Mouse (Mus musculus): ENCODE data around the gene Akr1c19. TPM values are rescaled to one million over a fixed set of nuclear protein-coding genes. Genes with fewer than 3 reads are reported as not detected.
"Not testable (repeated sequence)": the region's sequence is repeated elsewhere in the genome, so short reads cannot be mapped to it uniquely, and the experiment has no call there.

Gene Akr1c19
- polyA plus RNA-seq, 1 experiment = 2.4 TPM

DNA sequence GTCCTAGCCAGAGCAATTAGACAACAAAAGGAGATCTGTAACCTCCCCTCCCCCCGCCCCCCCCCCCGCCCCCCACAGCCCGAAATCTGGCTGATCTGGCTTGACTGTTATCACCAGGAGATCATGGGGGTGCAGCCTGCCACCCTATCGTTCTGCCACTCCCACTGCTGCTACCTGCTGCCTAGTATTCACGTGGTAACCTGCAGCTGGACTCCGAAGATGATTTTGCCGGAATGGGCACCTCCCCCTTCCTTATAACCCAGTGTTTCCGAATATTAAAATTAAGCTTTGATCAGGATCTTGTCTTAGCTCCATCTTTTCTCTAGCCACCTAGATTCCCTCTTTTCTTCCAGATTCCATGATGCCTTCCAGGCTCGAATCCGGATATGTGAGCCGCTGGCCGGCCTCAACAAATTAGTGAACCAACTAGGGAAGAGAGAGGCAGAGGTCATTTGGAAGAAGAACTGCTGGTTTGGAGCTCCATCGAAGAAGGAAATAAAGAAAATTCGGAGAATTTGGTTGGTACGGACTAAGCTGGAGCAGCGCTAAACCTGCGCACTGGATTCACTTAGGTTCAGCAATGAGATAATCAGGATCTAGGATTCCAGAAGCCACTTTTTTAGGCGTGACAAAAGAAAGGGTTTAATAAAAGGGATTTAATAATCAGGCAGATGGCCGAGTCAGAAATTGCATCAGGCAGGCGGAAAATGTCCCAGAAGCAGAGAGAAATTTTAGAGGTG lies 16.8 kb upstream of the Akr1c19 start:
- TF ChIP-seq CTCF (IDR thresholded peaks at IDR 0.05; ENCODE audit: control insufficient read depth, insufficient read depth, low read length) = no peak
- no peak for TF ChIP-seq POLR2A (IDR thresholded peaks at IDR 0.05; ENCODE audit: borderline replicate concordance, control insufficient read depth, low read depth, low read length)
- Histone ChIP-seq H3K4me3 (replicated peaks; ENCODE audit: control insufficient read depth, low read depth, low read length) (no peak overlapping the region), H3K4me1 (ENCODE audit: control insufficient read depth, insufficient read depth, low read length) (no peaks in the 10 kb centered on the region), H3K27ac (ENCODE audit: control insufficient read depth, insufficient read depth, low read depth, low read length, poor library complexity) (no peak overlapping the region)
- 81% methylated on average over 20 of the region's 20 CpGs for WGBS

DNA sequence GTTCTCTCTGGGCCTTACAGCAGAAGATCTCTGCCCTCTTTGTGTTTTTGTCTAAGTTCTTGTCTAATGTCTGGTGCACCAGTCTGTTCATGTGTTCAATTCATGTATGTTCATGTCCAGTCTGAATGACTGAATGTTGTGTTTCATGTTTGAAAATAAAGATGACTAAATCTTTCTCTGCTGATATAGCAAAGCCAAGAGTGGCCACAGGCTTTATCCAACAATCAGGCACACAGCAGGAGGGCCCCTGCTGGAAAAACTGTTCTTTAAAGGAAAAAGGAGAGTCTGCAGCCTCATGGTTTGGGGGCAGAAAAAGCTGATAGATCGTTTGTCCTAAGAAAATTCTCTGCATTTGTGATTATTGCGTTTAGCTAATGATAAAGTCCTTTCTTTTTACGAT lies 16.2 kb upstream of the Akr1c19 start:
- TF ChIP-seq CTCF (IDR thresholded peaks at IDR 0.05; ENCODE audit: control insufficient read depth, insufficient read depth, low read length) (no peak), POLR2A (IDR thresholded peaks at IDR 0.05; ENCODE audit: borderline replicate concordance, control insufficient read depth, low read depth, low read length) (no peak)
- 76% methylated on average over 3 of the region's 3 CpGs for WGBS
- Histone ChIP-seq H3K27ac (ENCODE audit: control insufficient read depth, insufficient read depth, low read depth, low read length, poor library complexity) (no peak overlapping the region), H3K4me1 (ENCODE audit: control insufficient read depth, insufficient read depth, low read length) (no peaks in the 10 kb centered on the region), H3K4me3 (replicated peaks; ENCODE audit: control insufficient read depth, low read depth, low read length) (no peak overlapping the region)

DNA sequence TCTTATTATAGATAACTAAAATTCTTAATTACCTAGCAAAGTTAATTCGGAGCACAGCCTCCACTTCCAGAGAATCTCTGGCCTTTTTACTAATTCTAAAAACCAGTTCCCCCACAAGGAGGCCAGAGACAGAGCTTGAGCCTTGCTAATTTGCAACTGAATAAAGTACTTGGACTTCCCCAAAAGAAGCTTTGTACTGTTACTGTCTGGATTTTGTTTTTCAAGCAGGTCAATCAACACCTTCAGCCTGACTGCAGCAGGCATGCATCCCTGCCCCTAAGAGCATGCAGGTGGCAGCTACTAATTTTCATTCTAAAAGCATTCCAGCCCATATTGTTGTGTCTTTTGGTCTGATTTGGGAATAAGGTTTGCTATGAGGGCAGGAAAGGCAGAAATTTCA lies 13.0 kb upstream of the Akr1c19 start:
- not testable (repeated sequence) for H3K4me3 ChIP-seq (replicated peaks; ENCODE audit: control insufficient read depth, low read depth, low read length); H3K4me1 ChIP-seq (ENCODE audit: control insufficient read depth, insufficient read depth, low read length); H3K27ac ChIP-seq (ENCODE audit: control insufficient read depth, insufficient read depth, low read depth, low read length, poor library complexity)
- 79% methylated on average over 1 of the region's 1 CpGs for WGBS

DNA sequence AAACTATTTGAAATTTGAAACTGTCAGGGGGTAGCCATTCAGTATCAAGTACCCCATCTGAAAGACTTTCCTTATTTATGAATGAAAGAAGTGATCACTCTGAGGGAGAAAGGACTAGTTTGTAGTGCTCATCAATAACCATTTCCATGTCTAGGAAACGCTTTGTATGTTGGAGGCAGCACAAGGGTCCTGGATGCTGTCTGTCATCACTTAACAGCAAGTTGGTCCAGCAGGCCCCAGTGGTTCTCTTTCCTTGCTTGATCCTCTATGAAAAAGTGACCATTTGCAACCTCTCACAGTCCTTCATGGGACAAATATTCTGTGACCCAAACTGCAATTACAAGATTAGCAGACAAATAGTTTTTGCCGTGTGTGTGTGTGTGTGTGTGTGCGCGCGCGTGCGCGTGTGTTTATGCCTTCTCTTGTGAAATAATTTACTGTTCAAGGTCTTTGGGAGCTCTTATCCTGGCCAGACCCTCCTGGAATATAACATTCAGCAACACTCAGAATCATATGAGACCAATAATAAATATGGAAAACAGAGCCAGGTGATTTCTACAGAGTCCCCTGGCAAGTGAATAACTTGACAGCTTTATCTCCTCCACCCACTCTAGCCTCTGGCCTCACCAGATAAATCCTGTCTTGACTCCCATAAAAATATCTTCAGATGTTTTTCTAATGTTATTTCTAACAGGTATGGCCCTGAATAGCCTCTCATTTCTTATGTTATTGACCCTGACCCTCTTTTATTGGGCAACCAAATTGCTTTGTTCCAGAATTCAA lies 2.5 kb downstream of the Akr1c19 start:
- H3K4me3 ChIP-seq (replicated peaks; ENCODE audit: control insufficient read depth, low read depth, low read length) = no peak overlapping the region
- H3K4me1 ChIP-seq (ENCODE audit: control insufficient read depth, insufficient read depth, low read length) = no peaks in the 10 kb centered on the region
- no peak for TF ChIP-seq CTCF (IDR thresholded peaks at IDR 0.05; ENCODE audit: control insufficient read depth, insufficient read depth, low read length)
- TF ChIP-seq POLR2A (IDR thresholded peaks at IDR 0.05; ENCODE audit: borderline replicate concordance, control insufficient read depth, low read depth, low read length) = no peak
- 92% methylated on average over 8 of the region's 8 CpGs for WGBS
- H3K27ac ChIP-seq (ENCODE audit: control insufficient read depth, insufficient read depth, low read depth, low read length, poor library complexity) = no peak overlapping the region

DNA sequence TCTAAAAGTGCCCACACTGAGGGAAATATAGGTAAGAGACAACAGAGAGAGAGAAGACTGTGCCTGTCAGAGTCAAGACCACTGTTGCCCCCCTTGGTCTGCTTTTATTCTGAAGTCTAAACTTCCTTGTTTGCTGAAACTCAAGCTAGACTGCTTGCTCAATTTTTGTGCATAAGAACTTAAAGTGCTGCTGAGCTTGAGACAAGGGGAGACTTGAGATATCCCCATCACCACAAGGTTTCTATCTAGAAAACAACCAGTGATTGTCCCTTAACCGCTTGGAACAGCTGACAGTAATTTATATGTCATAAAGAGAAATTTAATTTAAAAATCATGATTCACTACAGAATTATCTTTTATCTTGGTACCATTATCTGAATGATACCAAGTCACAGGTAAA lies 4.6 kb downstream of the Akr1c19 start:
- no peak overlapping the region for H3K27ac ChIP-seq (ENCODE audit: control insufficient read depth, insufficient read depth, low read depth, low read length, poor library complexity)
- 68% methylated on average over 1 of the region's 1 CpGs for WGBS
- TF ChIP-seq CTCF (IDR thresholded peaks at IDR 0.05; ENCODE audit: control insufficient read depth, insufficient read depth, low read length) (no peak), POLR2A (IDR thresholded peaks at IDR 0.05; ENCODE audit: borderline replicate concordance, control insufficient read depth, low read depth, low read length) (no peak)
- H3K4me1 ChIP-seq (ENCODE audit: control insufficient read depth, insufficient read depth, low read length) = no peaks in the 10 kb centered on the region
- no peak overlapping the region for H3K4me3 ChIP-seq (replicated peaks; ENCODE audit: control insufficient read depth, low read depth, low read length)

DNA sequence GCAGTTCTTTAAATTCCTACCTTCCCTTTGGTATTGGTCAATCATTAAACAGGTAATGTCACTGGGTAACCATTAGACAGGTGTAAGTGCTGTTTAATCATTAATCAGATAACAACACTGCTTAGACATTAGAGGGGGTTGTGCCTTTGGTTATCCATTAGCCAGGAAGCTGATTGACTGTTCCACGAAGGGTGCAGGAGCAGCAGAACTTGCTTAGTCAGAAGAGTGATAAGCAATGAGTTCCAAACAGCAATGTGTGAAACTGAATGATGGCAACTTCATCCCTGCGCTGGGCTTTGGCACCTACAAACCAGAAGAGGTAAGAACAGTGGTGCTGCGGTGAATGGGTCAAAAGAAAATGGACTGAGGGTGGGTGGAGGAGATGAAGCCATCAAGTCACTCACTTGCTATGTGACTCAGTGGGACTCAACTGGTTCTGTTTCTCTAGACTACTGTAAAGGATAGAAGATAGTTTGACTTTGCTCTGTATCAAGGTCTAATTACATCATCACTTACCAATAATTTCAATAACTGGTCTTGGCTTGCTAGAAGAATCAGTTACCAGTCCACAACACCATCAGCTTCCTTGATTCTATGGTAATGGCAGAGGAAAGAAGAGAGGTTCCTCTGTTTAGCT lies 5.2 kb downstream of the Akr1c19 start:
- 73% methylated on average over 3 of the region's 3 CpGs for WGBS
- H3K27ac ChIP-seq (ENCODE audit: control insufficient read depth, insufficient read depth, low read depth, low read length, poor library complexity) = no peak overlapping the region
- no peak overlapping the region for H3K4me3 ChIP-seq (replicated peaks; ENCODE audit: control insufficient read depth, low read depth, low read length)
- no peaks in the 10 kb centered on the region for H3K4me1 ChIP-seq (ENCODE audit: control insufficient read depth, insufficient read depth, low read length)
- TF ChIP-seq CTCF (IDR thresholded peaks at IDR 0.05; ENCODE audit: control insufficient read depth, insufficient read depth, low read length) (no peak), POLR2A (IDR thresholded peaks at IDR 0.05; ENCODE audit: borderline replicate concordance, control insufficient read depth, low read depth, low read length) (no peak)

DNA sequence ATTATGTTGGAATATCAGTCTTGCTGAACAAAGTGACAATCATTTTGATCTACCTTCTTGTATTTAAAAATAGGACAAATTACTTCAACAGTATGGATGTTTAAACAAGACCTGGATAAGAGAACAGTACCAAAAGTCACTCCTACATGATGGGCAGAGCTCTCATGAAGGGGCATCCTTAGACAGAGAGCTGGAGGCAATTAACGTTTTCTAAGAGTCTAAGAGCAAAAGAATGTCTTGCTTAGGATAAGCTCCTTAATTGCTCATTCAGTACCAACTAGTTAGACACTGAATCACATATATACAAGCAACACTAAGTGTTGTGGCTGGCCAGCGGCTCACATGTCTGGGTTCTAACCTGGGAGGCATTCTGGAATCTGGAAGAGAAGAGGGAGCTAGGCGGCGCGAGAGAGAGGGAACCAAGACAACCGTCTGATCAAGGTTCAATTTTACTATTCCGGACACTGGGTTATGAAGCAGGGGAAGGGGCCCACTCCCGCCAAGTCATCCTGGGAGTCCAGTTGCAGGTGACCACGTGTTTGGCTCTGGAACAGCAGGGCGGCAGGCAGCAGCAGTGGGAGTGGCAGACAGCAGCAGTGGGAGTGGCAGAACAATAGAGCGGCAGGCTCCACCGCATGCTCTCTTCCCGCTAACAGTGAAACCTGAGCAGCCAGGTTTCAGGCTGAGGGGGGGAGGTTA lies 16.5 kb downstream of the Akr1c19 start:
- H3K4me3 ChIP-seq (replicated peaks; ENCODE audit: control insufficient read depth, low read depth, low read length) = no peak overlapping the region
- 10% methylated on average over 13 of the region's 13 CpGs for WGBS

DNA sequence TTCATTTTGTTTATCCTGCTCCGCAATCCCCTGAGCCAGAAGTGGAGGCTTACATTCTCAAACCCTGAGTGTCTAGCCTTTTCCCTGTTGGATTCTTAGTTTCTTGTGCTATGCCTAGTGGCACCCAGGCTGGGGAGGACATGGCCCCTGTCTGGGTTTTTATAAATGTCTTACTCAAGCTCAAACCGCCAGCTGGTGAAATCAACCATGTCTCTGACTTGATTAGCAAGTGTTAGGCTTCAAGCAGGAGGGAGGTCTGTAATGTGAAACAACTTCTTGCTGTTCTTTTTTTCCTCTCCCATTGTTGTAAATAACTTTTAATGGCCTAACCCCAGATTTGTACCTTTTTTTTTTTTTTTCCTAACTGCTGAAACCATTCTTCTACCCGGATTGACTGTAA lies 20.8 kb downstream of the Akr1c19 start:
- WGBS = 78% methylated on average over 3 of the region's 3 CpGs
- Histone ChIP-seq H3K4me3 (replicated peaks; ENCODE audit: control insufficient read depth, low read depth, low read length) (no peak overlapping the region), H3K27ac (ENCODE audit: control insufficient read depth, insufficient read depth, low read depth, low read length, poor library complexity) (no peak overlapping the region), H3K4me1 (ENCODE audit: control insufficient read depth, insufficient read depth, low read length) (no peaks in the 10 kb centered on the region)
- no peak for TF ChIP-seq CTCF (IDR thresholded peaks at IDR 0.05; ENCODE audit: control insufficient read depth, insufficient read depth, low read length)
- TF ChIP-seq POLR2A (IDR thresholded peaks at IDR 0.05; ENCODE audit: borderline replicate concordance, control insufficient read depth, low read depth, low read length) = no peak

More for the DNA sequence above, 16.5 kb downstream of the Akr1c19 start:
- Histone ChIP-seq H3K27ac (ENCODE audit: control insufficient read depth, insufficient read depth, low read depth, low read length, poor library complexity) (no peak overlapping the region), H3K4me1 (ENCODE audit: control insufficient read depth, insufficient read depth, low read length) (no peaks in the 10 kb centered on the region)
- TF ChIP-seq POLR2A (IDR thresholded peaks at IDR 0.05; ENCODE audit: borderline replicate concordance, control insufficient read depth, low read depth, low read length) (no peak), CTCF (IDR thresholded peaks at IDR 0.05; ENCODE audit: control insufficient read depth, insufficient read depth, low read length) (no peak)

DNA sequence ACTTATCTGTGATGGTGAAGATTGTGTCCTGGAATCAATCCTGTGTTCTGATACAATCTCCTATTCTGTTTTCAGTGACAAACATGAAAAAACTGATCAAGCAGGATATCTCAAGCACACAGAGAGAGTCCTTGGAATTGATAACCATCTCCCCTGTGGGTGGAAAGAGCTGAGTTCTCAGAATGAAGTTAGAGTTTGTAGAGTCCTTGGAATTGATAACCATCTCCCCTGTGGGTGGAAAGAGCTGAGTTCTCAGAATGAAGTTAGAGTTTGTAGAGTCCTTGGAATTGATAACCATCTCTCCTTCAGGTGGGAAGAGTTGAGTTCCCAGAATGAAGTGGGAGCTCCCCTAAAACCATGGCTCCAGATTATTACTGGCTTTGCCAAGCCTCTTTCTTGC lies 28.4 kb downstream of the Akr1c19 start:
- H3K27ac ChIP-seq (ENCODE audit: control insufficient read depth, insufficient read depth, low read depth, low read length, poor library complexity); H3K4me1 ChIP-seq (ENCODE audit: control insufficient read depth, insufficient read depth, low read length); H3K4me3 ChIP-seq (replicated peaks; ENCODE audit: control insufficient read depth, low read depth, low read length): not testable (repeated sequence)

Data from bone marrow, adult 2 months (tissue).